Mouse (Mus musculus) neural tube, embryonic 14.5 days (tissue): ENCODE data around the gene Adora2a. TPM values are rescaled to one million over a fixed set of nuclear protein-coding genes. Genes with fewer than 3 reads are reported as not detected.
"Not testable (repeated sequence)": the region's sequence is repeated elsewhere in the genome, so short reads cannot be mapped to it uniquely, and the experiment has no call there.

ENCODE experiments used
- ATAC-seq: fragments of 200-750 bp; cut with Nextera tagmentation; 2 replicates; pipeline ENCODE4 v1.8.0; 2017; ENCODE audit warnings: low read depth, mild to moderate bottlenecking, moderate TSS enrichment, moderate library complexity
- H3K27ac ChIP-seq: fragments of 300-500 bp; sonication (generic); 2 replicates; pipeline ENCODE4 v1.5.1; 2014; ENCODE audit warnings: low read depth, mild to moderate bottlenecking, control low read depth, low read length, moderate library complexity, mixed read lengths
- H3K27me3 ChIP-seq: fragments of 300-500 bp; sonication (generic); 2 replicates; pipeline ENCODE4 v1.6.1; 2014; ENCODE audit warnings: low read length; ENCODE audit not compliant: control insufficient read depth, insufficient read depth
- H3K36me3 ChIP-seq: fragments of 300-500 bp; sonication (generic); 2 replicates; pipeline ENCODE4 v1.6.1; 2014; ENCODE audit warnings: low read length, mixed read lengths; ENCODE audit not compliant: control insufficient read depth, insufficient read depth
- H3K4me1 ChIP-seq: fragments of 300-500 bp; sonication (generic); 2 replicates; pipeline ENCODE4 v1.6.1; 2014; ENCODE audit warnings: low read length; ENCODE audit not compliant: control insufficient read depth, insufficient read depth
- H3K4me2 ChIP-seq: fragments of 300-500 bp; sonication (generic); 2 replicates; pipeline ENCODE4 v1.6.1; 2014; ENCODE audit warnings: mild to moderate bottlenecking, low read depth, low read length, control low read depth
- H3K4me3 ChIP-seq: fragments of 300-500 bp; sonication (generic); 2 replicates; pipeline ENCODE4 v1.5.1; 2014; ENCODE audit warnings: low read depth, low read length, control low read depth, mixed read lengths
- H3K9ac ChIP-seq: fragments of 300-500 bp; sonication (generic); replicated peaks from 2 replicates; pipeline ENCODE4 v1.6.1; 2014; ENCODE audit warnings: low read depth, mild to moderate bottlenecking, control low read depth, low read length, mixed read lengths
- H3K9me3 ChIP-seq: fragments of 300-500 bp; sonication (generic); 2 replicates; pipeline ENCODE4 v1.6.1; 2016; ENCODE audit warnings: low read length; ENCODE audit not compliant: control insufficient read depth
- WGBS: fragments of 180-500 bp; shearing (Covaris S2); extraction: QIAGEN DNeasy Blood & Tissue Kit; methylation state at CpG from one replicate; pipeline ENCODE4 v1.1.7; 2014; 5-methylcytosine and 5-hydroxymethylcytosine counted together
- polyA plus RNA-seq: library from polyadenylated mRNA; unstranded; fragments of >200 nt; fragmentation: Nextera tagmentation; extraction: Ambion mirVana; gene quantifications from 2 replicates; pipeline ENCODE4 v1.2.1, GENCODE M21; 2014

The Adora2a gene
- polyA plus RNA-seq, 1 experiment from 2014 or later, result 3.4 TPM

- not testable (repeated sequence) for H3K4me2 ChIP-seq, H3K36me3 ChIP-seq, H3K9me3 ChIP-seq, H3K9ac ChIP-seq, ATAC-seq, H3K4me3 ChIP-seq, H3K4me1 ChIP-seq, H3K27me3 ChIP-seq, H3K27ac ChIP-seq
- WGBS, result 96% methylated on average over 8 of the region's 8 CpGs
Measured at GRCm38 (mm10) chr10:75292206-75292605, 24.5 kb upstream of the Adora2a start.

GRCm38 (mm10) chr10:75293288-75293687, 23.4 kb upstream of the Adora2a start:
- WGBS, result 93% methylated on average over 3 of the region's 3 CpGs
- no peak for ATAC-seq

GRCm38 (mm10) chr10:75294362-75294761, 22.3 kb upstream of the Adora2a start:
- Histone ChIP-seq H3K27ac (no peak overlapping the region), H3K27me3 (no peaks in the 10 kb centered on the region), H3K4me2 (no peak overlapping the region), H3K9me3 (no peaks in the 10 kb centered on the region), H3K9ac (no peak overlapping the region), H3K4me3 (no peak overlapping the region), H3K36me3 (no peaks in the 10 kb centered on the region), H3K4me1 (no peaks in the 10 kb centered on the region)
- no peak for ATAC-seq
- WGBS, result 79% methylated on average over 4 of the region's 4 CpGs

More at GRCm38 (mm10) chr10:75293288-75293687, 23.4 kb upstream of the Adora2a start:
- no peaks in the 10 kb centered on the region for H3K36me3 ChIP-seq
- H3K4me2 ChIP-seq, result no peak overlapping the region
- no peaks in the 10 kb centered on the region for H3K27me3 ChIP-seq
- H3K27ac ChIP-seq, result no peak overlapping the region
- H3K4me1 ChIP-seq, result no peaks in the 10 kb centered on the region
- no peaks in the 10 kb centered on the region for H3K9me3 ChIP-seq
- no peak overlapping the region for H3K4me3 ChIP-seq
- H3K9ac ChIP-seq, result no peak overlapping the region

- no peak overlapping the region for H3K9ac ChIP-seq
- H3K4me1 ChIP-seq, result no peaks in the 10 kb centered on the region
- ATAC-seq, result no peak
- no peak overlapping the region for H3K4me3 ChIP-seq
- no peaks in the 10 kb centered on the region for H3K27me3 ChIP-seq
- no peak overlapping the region for H3K4me2 ChIP-seq
- H3K9me3 ChIP-seq, result no peaks in the 10 kb centered on the region
- H3K36me3 ChIP-seq, result no peaks in the 10 kb centered on the region
- 81% methylated on average over 4 of the region's 4 CpGs for WGBS
- H3K27ac ChIP-seq, result no peak overlapping the region
Measured at GRCm38 (mm10) chr10:75294926-75295325, 21.8 kb upstream of the Adora2a start.

GRCm38 (mm10) chr10:75298608-75299007, 18.1 kb upstream of the Adora2a start:
- H3K4me3 ChIP-seq, result no peak overlapping the region
- H3K36me3 ChIP-seq, result no peaks in the 10 kb centered on the region
- H3K4me2 ChIP-seq, result no peak overlapping the region
- 84% methylated on average over 5 of the region's 5 CpGs for WGBS
- H3K9me3 ChIP-seq, result no peaks in the 10 kb centered on the region
- no peaks in the 10 kb centered on the region for H3K27me3 ChIP-seq
- no peak overlapping the region for H3K27ac ChIP-seq
- H3K4me1 ChIP-seq, result no peaks in the 10 kb centered on the region
- no peak overlapping the region for H3K9ac ChIP-seq
- ATAC-seq, result no peak

GRCm38 (mm10) chr10:75299785-75300418, 16.8 kb upstream of the Adora2a start:
- H3K4me1 ChIP-seq, result no peaks in the 10 kb centered on the region
- H3K27me3 ChIP-seq, result no peaks in the 10 kb centered on the region
- H3K9ac ChIP-seq, result no peak overlapping the region
- H3K36me3 ChIP-seq, result no peaks in the 10 kb centered on the region
- H3K9me3 ChIP-seq, result no peaks in the 10 kb centered on the region
- no peak overlapping the region for H3K27ac ChIP-seq
- no peak for ATAC-seq
- H3K4me3 ChIP-seq, result no peak overlapping the region
- H3K4me2 ChIP-seq, result no peak overlapping the region
- WGBS, result 71% methylated on average over 5 of the region's 5 CpGs

- WGBS, result 95% methylated on average over 12 of the region's 12 CpGs
- H3K9me3 ChIP-seq, result no peaks in the 10 kb centered on the region
Measured at GRCm38 (mm10) chr10:75301195-75301806, 15.4 kb upstream of the Adora2a start.

GRCm38 (mm10) chr10:75301937-75302336, 14.7 kb upstream of the Adora2a start:
- H3K27me3 ChIP-seq, result no peaks in the 10 kb centered on the region
- H3K4me1 ChIP-seq, result no peaks in the 10 kb centered on the region
- ATAC-seq, result no peak
- H3K27ac ChIP-seq, result no peak overlapping the region
- 97% methylated on average over 4 of the region's 4 CpGs for WGBS
- H3K36me3 ChIP-seq, result peaks cover under 1% of the 10 kb centered on the region; the same call in 1 of the 2 replicates
- H3K9ac ChIP-seq, result no peak overlapping the region
- H3K4me2 ChIP-seq, result no peak overlapping the region
- H3K9me3 ChIP-seq, result no peaks in the 10 kb centered on the region
- no peak overlapping the region for H3K4me3 ChIP-seq

More at GRCm38 (mm10) chr10:75301195-75301806, 15.4 kb upstream of the Adora2a start:
- Histone ChIP-seq H3K4me2 (no peak overlapping the region), H3K4me1 (no peaks in the 10 kb centered on the region), H3K27me3 (no peaks in the 10 kb centered on the region), H3K27ac (no peak overlapping the region), H3K4me3 (no peak overlapping the region), H3K36me3 (no peaks in the 10 kb centered on the region), H3K9ac (no peak overlapping the region)
- ATAC-seq, result no peak

- H3K27ac ChIP-seq, result no peak overlapping the region
- H3K27me3 ChIP-seq, result no peaks in the 10 kb centered on the region
- WGBS, result 93% methylated on average over 4 of the region's 4 CpGs
- peaks cover 6% of the 10 kb centered on the region; the same call in 1 of the 2 replicates for H3K36me3 ChIP-seq
- H3K9ac ChIP-seq, result no peak overlapping the region
- no peak overlapping the region for H3K4me3 ChIP-seq
- no peaks in the 10 kb centered on the region for H3K9me3 ChIP-seq
- H3K4me1 ChIP-seq, result no peaks in the 10 kb centered on the region
- no peak for ATAC-seq
- H3K4me2 ChIP-seq, result no peak overlapping the region
Measured at GRCm38 (mm10) chr10:75302536-75302935, 14.1 kb upstream of the Adora2a start.
